Mouse (Mus musculus) lung, adult 2 months (tissue): ENCODE measurements at regions not wholly inside any gene's neighbourhood (a gene's known extent, or its start where the extent isn't known, plus 50 kb on each side); places are given as distances from the start of the nearest gene placed in this dataset.

ENCODE experiments used
- CTCF ChIP-seq: fragments of 200-500 bp; IDR thresholded peaks from 2 replicates; pipeline ENCODE4 v1.5.1; 2011; ENCODE audit warnings: mild to moderate bottlenecking, low read length, control low read depth; ENCODE audit not compliant: insufficient read depth
- POLR2A ChIP-seq: fragments of 200-500 bp; IDR thresholded peaks from 2 replicates; pipeline ENCODE4 v1.6.1; 2011; ENCODE audit warnings: low read depth, mild to moderate bottlenecking, control low read depth, low read length, borderline replicate concordance; ENCODE audit errors: extremely low read depth

- TF ChIP-seq POLR2A (no peak), CTCF (peak; percentile 11; the same call in 1 of the 2 replicates)
Observed at GRCm38 (mm10) chr6:127324984-127325383, 121.7 kb upstream of the Parp11 start.
